Mouse (Mus musculus) neural tube, embryonic 11.5 days (tissue): ENCODE results near the gene 5031439G07Rik. TPM values are rescaled to one million over a fixed set of nuclear protein-coding genes. Genes with fewer than 3 reads are reported as not detected.

Source experiments
- ATAC-seq: fragments of 200-750 bp; cut with Nextera tagmentation; 2 replicates; pipeline ENCODE4 v1.8.0; 2017; ENCODE audit warnings: moderate number of reproducible peaks, mild to moderate bottlenecking, moderate TSS enrichment, moderate library complexity; ENCODE audit not compliant: insufficient read depth, low FRiP score, low TSS enrichment
- DNase-seq: peaks from one replicate; pipeline ENCODE4 v3.0.0-alpha.2; 2015; ENCODE audit warnings: low spot score
- H3K27ac ChIP-seq: fragments of 300-500 bp; sonication (generic); 2 replicates; pipeline ENCODE4 v1.5.1; 2014; ENCODE audit warnings: low read depth, mild to moderate bottlenecking, low read length
- H3K27me3 ChIP-seq: fragments of 300-500 bp; sonication (generic); 2 replicates; pipeline ENCODE4 v1.6.1; 2014; ENCODE audit warnings: mild to moderate bottlenecking, low read length, mixed read lengths; ENCODE audit not compliant: control insufficient read depth, insufficient read depth
- H3K36me3 ChIP-seq: fragments of 300-500 bp; sonication (generic); 2 replicates; pipeline ENCODE4 v1.6.1; 2014; ENCODE audit warnings: mild to moderate bottlenecking, low read length, moderate library complexity, mixed read lengths; ENCODE audit not compliant: control insufficient read depth, insufficient read depth
- H3K4me1 ChIP-seq: fragments of 300-500 bp; sonication (generic); 2 replicates; pipeline ENCODE4 v1.6.1; 2014; ENCODE audit warnings: low read length, mixed read lengths; ENCODE audit not compliant: control insufficient read depth, insufficient read depth
- H3K4me2 ChIP-seq: fragments of 300-500 bp; sonication (generic); 2 replicates; pipeline ENCODE4 v1.6.1; 2014; ENCODE audit warnings: low read depth, mild to moderate bottlenecking, moderate library complexity
- H3K4me3 ChIP-seq: fragments of 300-500 bp; sonication (generic); 2 replicates; pipeline ENCODE4 v1.5.1; 2014; ENCODE audit warnings: low read depth, low read length
- H3K9ac ChIP-seq: fragments of 300-500 bp; sonication (generic); 2 replicates; pipeline ENCODE4 v1.6.1; 2014; ENCODE audit warnings: mild to moderate bottlenecking, low read length
- H3K9me3 ChIP-seq: fragments of 300-500 bp; sonication (generic); 2 replicates; pipeline ENCODE4 v1.6.1; 2016; ENCODE audit warnings: low read length; ENCODE audit not compliant: control insufficient read depth
- WGBS: fragments of 180-500 bp; shearing (Covaris S2); extraction: QIAGEN DNeasy Blood & Tissue Kit; methylation state at CpG from one replicate; pipeline ENCODE4 v1.1.7; 2014; 5-methylcytosine and 5-hydroxymethylcytosine counted together
- polyA plus RNA-seq: library from polyadenylated mRNA; unstranded; fragments of >200 nt; fragmentation: Nextera tagmentation; extraction: Ambion mirVana; gene quantifications from 2 replicates; pipeline ENCODE4 v1.2.1, GENCODE M21; 2014

The 5031439G07Rik gene
- polyA plus RNA-seq, 1 experiment from 2014 or later = 39.3 TPM

- Histone ChIP-seq H3K9me3 (no peaks in the 10 kb centered on the region), H3K4me3 (no peak overlapping the region), H3K4me1 (no peaks in the 10 kb centered on the region), H3K27me3 (no peaks in the 10 kb centered on the region), H3K4me2 (no peak overlapping the region), H3K36me3 (no peaks in the 10 kb centered on the region), H3K9ac (no peak overlapping the region), H3K27ac (no peak overlapping the region)
- 83% methylated on average over 4 of the region's 4 CpGs for whole genome bisulfite sequencing
- ATAC-seq (no peak), DNase-seq (no peak)
Measured at GRCm38 (mm10) chr15:85026197-85026596, 37.8 kb upstream of the 5031439G07Rik start.

- ATAC-seq = no peak
- Histone ChIP-seq H3K4me3 (no peak overlapping the region), H3K9ac (no peak overlapping the region), H3K4me2 (no peak overlapping the region), H3K27me3 (no peaks in the 10 kb centered on the region), H3K36me3 (no peaks in the 10 kb centered on the region), H3K9me3 (no peaks in the 10 kb centered on the region), H3K27ac (no peak overlapping the region), H3K4me1 (no peaks in the 10 kb centered on the region)
- DNase-seq = no peak
- 82% methylated on average over 4 of the region's 4 CpGs for WGBS
Measured at GRCm38 (mm10) chr15:85022211-85022610, 33.9 kb upstream of the 5031439G07Rik start.

GRCm38 (mm10) chr15:85016951-85017664 is 28.8 kb upstream of the 5031439G07Rik start, which contains the start of gene Upk3a:
Gene Upk3a, plus strand, starts transcription at chr15:85017141.
- Histone ChIP-seq H3K27me3 (no peaks in the 10 kb centered on the region), H3K9ac (no peak within 1 kb of the TSS), H3K36me3 (no peaks in the 10 kb centered on the region), H3K4me3 (no peak within 1 kb of the TSS), H3K4me1 (no peaks in the 10 kb centered on the region; the same call in 1 of the 2 replicates), H3K4me2 (peak within 1 kb of the TSS; percentile 18; the same call in 1 of the 2 replicates), H3K27ac (no peak within 1 kb of the TSS), H3K9me3 (no peaks in the 10 kb centered on the region)
- ATAC-seq = no peak
- 7% methylated on average over 21 of the region's 21 CpGs for WGBS
- peak; percentile 20 for DNase-seq

- Histone ChIP-seq H3K36me3 (no peaks in the 10 kb centered on the region), H3K9me3 (no peaks in the 10 kb centered on the region), H3K4me1 (peaks cover 5% of the 10 kb centered on the region), H3K4me2 (no peak overlapping the region), H3K27ac (no peak overlapping the region), H3K4me3 (no peak overlapping the region), H3K27me3 (no peaks in the 10 kb centered on the region), H3K9ac (no peak overlapping the region)
- no peak for DNase-seq
- 88% methylated on average over 11 of the region's 11 CpGs for WGBS
- no peak for ATAC-seq
Measured at GRCm38 (mm10) chr15:85015771-85016170, 27.4 kb upstream of the 5031439G07Rik start.

- Histone ChIP-seq H3K27me3 (no peaks in the 10 kb centered on the region), H3K4me2 (no peak overlapping the region), H3K36me3 (no peaks in the 10 kb centered on the region), H3K4me1 (peaks cover 5% of the 10 kb centered on the region), H3K4me3 (no peak overlapping the region), H3K9me3 (no peaks in the 10 kb centered on the region), H3K27ac (no peak overlapping the region), H3K9ac (no peak overlapping the region)
- ATAC-seq (no peak), DNase-seq (no peak)
- 19% methylated on average over 2 of the region's 2 CpGs for WGBS
Measured at GRCm38 (mm10) chr15:85012662-85013054, 24.3 kb upstream of the 5031439G07Rik start.

- Histone ChIP-seq H3K27ac (no peak overlapping the region), H3K9me3 (no peaks in the 10 kb centered on the region), H3K9ac (no peak overlapping the region; the same call in 1 of the 2 replicates), H3K4me3 (no peak overlapping the region), H3K27me3 (no peaks in the 10 kb centered on the region), H3K4me2 (no peak overlapping the region), H3K4me1 (peaks cover 5% of the 10 kb centered on the region), H3K36me3 (no peaks in the 10 kb centered on the region)
- ATAC-seq (no peak), DNase-seq (no peak)
- 30% methylated on average over 19 of the region's 19 CpGs for WGBS
Measured at GRCm38 (mm10) chr15:85011895-85012661, 23.7 kb upstream of the 5031439G07Rik start.

GRCm38 (mm10) chr15:85009666-85010065 is 21.3 kb upstream of the 5031439G07Rik start:
- peaks cover 5% of the 10 kb centered on the region for H3K4me1 ChIP-seq
- H3K4me2 ChIP-seq = no peak overlapping the region
- no peaks in the 10 kb centered on the region for H3K36me3 ChIP-seq
- no peak overlapping the region for H3K27ac ChIP-seq
- DNase-seq (no peak), ATAC-seq (no peak)
- no peak overlapping the region for H3K9ac ChIP-seq
- H3K9me3 ChIP-seq = no peaks in the 10 kb centered on the region
- H3K27me3 ChIP-seq = no peaks in the 10 kb centered on the region
- no peak overlapping the region for H3K4me3 ChIP-seq
- 81% methylated on average over 8 of the region's 8 CpGs for WGBS

- Histone ChIP-seq H3K27ac (no peak overlapping the region), H3K4me3 (no peak overlapping the region), H3K4me1 (no peaks in the 10 kb centered on the region), H3K27me3 (no peaks in the 10 kb centered on the region), H3K9me3 (no peaks in the 10 kb centered on the region), H3K36me3 (no peaks in the 10 kb centered on the region), H3K4me2 (no peak overlapping the region), H3K9ac (no peak overlapping the region)
- DNase-seq (peak; percentile 85), ATAC-seq (no peak)
- WGBS = 19% methylated on average over 29 of the region's 29 CpGs
Measured at GRCm38 (mm10) chr15:85000984-85001982, 12.9 kb upstream of the 5031439G07Rik start.
